Mouse (Mus musculus) limb, embryonic 11.5 days (tissue): Measurements from ENCODE around the gene Col13a1. TPM values are rescaled to one million over a fixed set of nuclear protein-coding genes. Genes with fewer than 3 reads are reported as not detected.

ENCODE experiments used
- ATAC-seq: fragments of 200-750 bp; cut with Nextera tagmentation; 2 replicates; pipeline ENCODE4 v1.8.0; 2017; ENCODE audit warnings: low read depth; ENCODE audit not compliant: insufficient number of reproducible peaks, low FRiP score, low TSS enrichment
- DNase-seq: peaks from one replicate; pipeline ENCODE4 v3.0.0-alpha.2; 2015; ENCODE audit warnings: low spot score
- H3K27ac ChIP-seq: fragments of 300-500 bp; sonication (generic); replicated peaks from 2 replicates; pipeline ENCODE4 v1.5.1; 2014; ENCODE audit warnings: low read depth, mild to moderate bottlenecking, low read length
- H3K27me3 ChIP-seq: fragments of 300-500 bp; sonication (generic); 2 replicates; pipeline ENCODE4 v1.6.1; 2014; ENCODE audit warnings: mild to moderate bottlenecking, low read length, mixed read lengths; ENCODE audit not compliant: control insufficient read depth, insufficient read depth
- H3K36me3 ChIP-seq: fragments of 300-500 bp; sonication (generic); 2 replicates; pipeline ENCODE4 v1.6.1; 2014; ENCODE audit warnings: mild to moderate bottlenecking, low read length, moderate library complexity, mixed read lengths; ENCODE audit not compliant: control insufficient read depth, insufficient read depth
- H3K4me1 ChIP-seq: fragments of 300-500 bp; sonication (generic); 2 replicates; pipeline ENCODE4 v1.6.1; 2014; ENCODE audit warnings: low read length, mixed read lengths; ENCODE audit not compliant: control insufficient read depth, insufficient read depth
- H3K4me2 ChIP-seq: fragments of 300-500 bp; sonication (generic); 2 replicates; pipeline ENCODE4 v1.6.1; 2014; ENCODE audit warnings: low read depth, mild to moderate bottlenecking, moderate library complexity; ENCODE audit not compliant: severe bottlenecking
- H3K4me3 ChIP-seq: fragments of 300-500 bp; sonication (generic); 2 replicates; pipeline ENCODE4 v1.5.1; 2014; ENCODE audit warnings: low read depth, low read length
- H3K9ac ChIP-seq: fragments of 300-500 bp; sonication (generic); 2 replicates; pipeline ENCODE4 v1.6.1; 2014; ENCODE audit warnings: mild to moderate bottlenecking, low read length
- H3K9me3 ChIP-seq: fragments of 300-500 bp; sonication (generic); 2 replicates; pipeline ENCODE4 v1.6.1; 2016; ENCODE audit warnings: low read length; ENCODE audit not compliant: control insufficient read depth
- WGBS: fragments of 180-500 bp; shearing (Covaris S2); extraction: QIAGEN DNeasy Blood & Tissue Kit; methylation state at CpG from one replicate; pipeline ENCODE4 v1.1.7; 2014; 5-methylcytosine and 5-hydroxymethylcytosine counted together
- polyA plus RNA-seq: library from polyadenylated mRNA; unstranded; fragments of >200 nt; fragmentation: Nextera tagmentation; extraction: Ambion mirVana; gene quantifications from 2 replicates; pipeline ENCODE4 v1.2.1, GENCODE M21; 2014

Col13a1 gene
- polyA plus RNA-seq, 1 experiment from 2014 or later, result 1.0 TPM

- whole genome bisulfite sequencing, result 2% methylated on average over 6 of the region's 6 CpGs
- DNase-seq (peak; percentile 83), ATAC-seq (no peak)
- Histone ChIP-seq H3K9me3 (no peaks in the 10 kb centered on the region), H3K9ac (no peak overlapping the region), H3K4me3 (no peak overlapping the region), H3K4me2 (no peak overlapping the region), H3K36me3 (no peaks in the 10 kb centered on the region), H3K27me3 (no peaks in the 10 kb centered on the region), H3K27ac (no peak overlapping the region), H3K4me1 (no peaks in the 10 kb centered on the region)
These were observed 140.1 kb downstream of the Col13a1 start for GRCm38 (mm10) chr10:61838769-61839168.

- Histone ChIP-seq H3K9me3 (no peaks in the 10 kb centered on the region), H3K36me3 (no peaks in the 10 kb centered on the region), H3K4me1 (no peaks in the 10 kb centered on the region; the same call in 1 of the 2 replicates), H3K9ac (no peak overlapping the region), H3K27me3 (no peaks in the 10 kb centered on the region), H3K27ac (no peak overlapping the region), H3K4me3 (no peak overlapping the region), H3K4me2 (no peak overlapping the region)
- no peak for ATAC-seq
- WGBS, result 71% methylated on average over 8 of the region's 8 CpGs
- DNase-seq, result no peak
These were observed 141.6 kb downstream of the Col13a1 start for GRCm38 (mm10) chr10:61837286-61837685.

GRCm38 (mm10) chr10:61834288-61834687, 144.6 kb downstream of the Col13a1 start:
- 96% methylated on average over 6 of the region's 6 CpGs for WGBS
- H3K27ac ChIP-seq, result no peak overlapping the region

GRCm38 (mm10) chr10:61832713-61833112, 146.2 kb downstream of the Col13a1 start:
- WGBS, result 87% methylated on average over 11 of the region's 11 CpGs
- Histone ChIP-seq H3K4me1 (peaks cover 14% of the 10 kb centered on the region), H3K4me2 (no peak overlapping the region), H3K27ac (no peak overlapping the region), H3K4me3 (no peak overlapping the region), H3K27me3 (no peaks in the 10 kb centered on the region), H3K9ac (no peak overlapping the region), H3K9me3 (no peaks in the 10 kb centered on the region), H3K36me3 (no peaks in the 10 kb centered on the region)
- DNase-seq (no peak), ATAC-seq (no peak)

More at GRCm38 (mm10) chr10:61834288-61834687, 144.6 kb downstream of the Col13a1 start:
- H3K27me3 ChIP-seq, result no peaks in the 10 kb centered on the region
- DNase-seq (no peak), ATAC-seq (no peak)
- H3K4me3 ChIP-seq, result no peak overlapping the region
- no peak overlapping the region for H3K9ac ChIP-seq
- H3K36me3 ChIP-seq, result no peaks in the 10 kb centered on the region
- H3K9me3 ChIP-seq, result no peaks in the 10 kb centered on the region
- H3K4me1 ChIP-seq, result peaks cover 11% of the 10 kb centered on the region
- H3K4me2 ChIP-seq, result no peak overlapping the region

GRCm38 (mm10) chr10:61831741-61832140, 147.2 kb downstream of the Col13a1 start:
- Histone ChIP-seq H3K4me3 (no peak overlapping the region), H3K9ac (no peak overlapping the region), H3K36me3 (no peaks in the 10 kb centered on the region), H3K4me1 (peaks cover 19% of the 10 kb centered on the region), H3K27me3 (no peaks in the 10 kb centered on the region), H3K4me2 (no peak overlapping the region), H3K9me3 (no peaks in the 10 kb centered on the region), H3K27ac (no peak overlapping the region; the same call in 1 of the 2 replicates)
- WGBS, result 81% methylated on average over 6 of the region's 6 CpGs
- DNase-seq (no peak), ATAC-seq (no peak)

- Histone ChIP-seq H3K4me3 (no peak overlapping the region), H3K9ac (no peak overlapping the region), H3K9me3 (no peaks in the 10 kb centered on the region), H3K4me1 (peaks cover 22% of the 10 kb centered on the region), H3K27ac (no peak overlapping the region; the same call in 1 of the 2 replicates), H3K27me3 (no peaks in the 10 kb centered on the region), H3K4me2 (no peak overlapping the region), H3K36me3 (no peaks in the 10 kb centered on the region)
- WGBS, result 71% methylated on average over 12 of the region's 12 CpGs
- DNase-seq, result no peak
- no peak for ATAC-seq
These were observed 147.7 kb downstream of the Col13a1 start for GRCm38 (mm10) chr10:61831251-61831650.

- no peak for DNase-seq
- H3K4me1 ChIP-seq, result peaks cover 27% of the 10 kb centered on the region
These were observed 148.1 kb downstream of the Col13a1 start for GRCm38 (mm10) chr10:61830817-61831216.

GRCm38 (mm10) chr10:61829046-61829445, 149.9 kb downstream of the Col13a1 start:
- Histone ChIP-seq H3K36me3 (no peaks in the 10 kb centered on the region), H3K4me2 (no peak overlapping the region), H3K9ac (no peak overlapping the region), H3K9me3 (no peaks in the 10 kb centered on the region), H3K4me1 (peaks cover 32% of the 10 kb centered on the region), H3K27me3 (no peaks in the 10 kb centered on the region), H3K4me3 (no peak overlapping the region), H3K27ac (no peak overlapping the region)
- 65% methylated on average over 4 of the region's 4 CpGs for WGBS
- DNase-seq (no peak), ATAC-seq (no peak)

More at GRCm38 (mm10) chr10:61830817-61831216, 148.1 kb downstream of the Col13a1 start:
- WGBS, result 56% methylated on average over 9 of the region's 9 CpGs
- Histone ChIP-seq H3K27me3 (no peaks in the 10 kb centered on the region), H3K4me2 (no peak overlapping the region), H3K36me3 (no peaks in the 10 kb centered on the region), H3K9ac (no peak overlapping the region), H3K9me3 (no peaks in the 10 kb centered on the region), H3K27ac (no peak overlapping the region), H3K4me3 (no peak overlapping the region)
- no peak for ATAC-seq
